Mouse (Mus musculus) cerebellum, postnatal 10 days (tissue): ENCODE data around the gene Surf1.

Experiments used
- DNase-seq, 2 experiments: peaks; one replicate each; pipeline ENCODE4 v3.0.0; 2021; ENCODE audit warnings: mixed read lengths in 2 of 2

The Surf1 gene

DNA sequence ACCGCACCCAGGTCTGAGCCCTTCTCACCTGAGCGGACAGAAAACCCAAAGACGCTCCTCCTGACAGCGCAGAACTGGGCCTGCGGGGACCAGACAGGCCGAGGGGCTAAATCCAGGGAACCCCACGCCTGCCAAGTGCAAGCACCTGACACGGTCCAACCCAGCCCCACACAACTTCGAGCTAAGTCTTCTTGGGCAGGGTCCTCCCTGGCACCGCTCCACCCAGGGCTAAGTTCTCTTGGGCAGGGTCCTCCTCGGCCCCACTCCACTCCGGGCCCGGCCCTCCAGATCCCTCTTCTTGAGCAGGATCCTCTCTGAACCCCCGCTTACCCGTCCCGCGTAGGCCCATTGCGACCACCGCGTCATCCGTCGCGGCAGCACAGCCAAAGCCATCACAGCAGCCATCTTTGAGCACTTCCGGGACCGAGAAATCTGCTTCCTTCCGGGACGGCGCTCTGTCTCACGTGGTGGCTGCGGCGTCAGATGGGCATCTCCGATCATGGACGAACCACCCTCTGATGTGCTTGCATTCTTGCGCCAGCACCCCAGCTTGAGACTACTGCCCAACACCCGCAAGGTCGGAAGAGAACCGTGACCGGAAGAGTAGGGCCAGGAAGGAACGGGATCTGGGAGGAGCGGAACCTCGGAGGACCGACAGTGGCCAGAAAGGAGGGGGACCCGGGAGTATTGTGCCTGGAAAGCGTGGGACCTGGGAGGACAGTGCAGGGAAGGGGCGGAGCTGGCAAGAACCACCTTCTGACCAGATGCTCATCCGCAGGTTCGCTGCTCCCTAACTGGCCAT is at the start of gene Surf1, which contains the start of gene Surf2:
Surf1 (minus strand) TSS at position 604 of the 802 bp plus-strand sequence.
Surf2 (plus strand) TSS at position 441 of the 802 bp plus-strand sequence.
- DNase-seq, result peak; percentile 90

DNA sequence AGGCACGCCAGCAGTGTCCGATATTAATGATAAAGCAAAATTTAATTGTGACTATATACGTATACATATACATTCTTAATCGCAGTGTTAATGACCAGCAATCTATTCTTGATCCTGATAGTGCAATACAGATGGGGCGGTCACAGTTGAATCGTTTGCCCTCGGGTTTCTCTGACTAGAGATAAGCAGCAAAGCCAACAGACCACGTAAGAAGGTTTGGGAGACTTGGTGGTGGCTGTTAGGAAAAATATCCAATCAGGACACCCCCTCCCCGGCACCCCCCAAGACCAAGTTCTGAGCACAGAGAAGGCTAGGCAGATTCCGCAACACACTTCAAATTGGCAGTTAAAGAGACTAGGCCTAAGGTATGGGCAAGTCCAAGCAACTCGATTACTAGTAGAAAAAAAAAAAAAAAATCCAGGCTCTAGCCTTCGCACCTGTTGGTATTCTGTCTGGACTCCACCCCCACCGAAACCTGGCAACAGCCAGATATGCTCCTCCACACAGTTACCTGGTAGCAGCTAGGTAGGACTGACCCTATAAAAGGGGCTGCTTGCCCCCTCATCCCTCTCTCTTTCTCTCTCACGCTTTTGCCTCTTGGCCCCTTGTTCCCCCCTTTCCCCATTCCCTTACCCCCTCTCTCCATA is 48.5 kb upstream of the Surf1 start:
- DNase-seq, result peak in 1 of 2 experiments; percentile 29

DNA sequence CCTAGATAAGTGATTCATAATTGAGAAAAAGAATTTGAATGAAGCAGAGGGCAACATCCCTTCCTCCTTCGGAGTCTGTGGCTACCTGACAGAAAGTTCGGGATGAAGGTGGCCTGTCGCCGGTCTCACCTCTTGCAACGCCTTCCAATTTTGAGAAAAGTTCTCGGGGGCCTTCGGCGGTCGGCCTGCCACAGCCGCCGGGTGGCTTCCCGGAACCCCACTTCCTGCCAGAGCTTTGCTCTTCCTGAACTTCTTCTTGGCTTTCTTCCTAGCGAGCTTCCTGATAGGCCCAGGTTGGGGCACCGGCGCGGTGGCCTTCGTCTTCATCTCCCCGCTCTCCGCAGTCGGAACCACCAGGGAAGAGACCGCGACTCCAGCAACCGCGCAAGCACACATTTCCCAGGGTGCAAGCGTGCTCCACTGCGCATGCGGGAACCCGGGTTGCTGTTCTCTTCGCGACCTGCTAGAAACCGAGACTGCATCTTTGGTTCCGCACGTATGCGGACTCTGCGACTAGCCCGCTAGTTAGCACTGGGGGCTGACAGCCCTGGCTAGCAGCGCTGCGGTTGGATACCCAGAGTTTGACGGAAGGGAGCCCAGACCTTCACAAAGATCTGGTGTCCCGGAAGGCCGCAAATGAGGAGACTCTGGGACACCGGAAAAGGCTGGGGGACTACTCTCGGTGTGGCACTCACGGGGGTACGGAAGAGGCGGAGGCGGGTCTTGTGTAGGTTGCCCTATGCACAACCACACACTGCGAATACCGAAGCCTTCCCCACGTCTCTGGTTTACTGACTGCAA is 47.8 kb upstream of the Surf1 start, which contains the start of gene Rexo4:
Rexo4 (minus strand) TSS at position 464 of the 801 bp plus-strand sequence.
- peak; percentile 96 to 97 for DNase-seq

- peak; percentile 47 to 53 for DNase-seq
Observed at GRCm38 (mm10) chr2:26960756-26961155, 44.4 kb upstream of the Surf1 start.

DNA sequence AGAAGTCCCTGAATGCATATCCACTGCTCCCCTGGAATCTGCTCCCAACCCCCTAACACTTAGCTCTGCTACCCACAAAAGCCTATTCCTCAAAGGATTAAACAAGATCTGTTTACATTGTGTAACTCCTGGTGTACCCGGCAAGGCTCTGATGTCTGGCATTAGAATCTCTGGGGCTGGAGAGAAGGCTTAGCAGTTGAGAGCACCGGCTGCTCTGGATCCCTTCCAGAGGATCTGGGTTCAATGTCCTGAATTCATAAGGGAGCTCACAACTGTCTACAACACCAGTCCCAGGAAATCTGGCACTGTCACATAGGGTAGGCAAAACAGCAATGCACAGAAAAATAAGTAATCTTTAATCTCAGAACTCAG is 41.1 kb upstream of the Surf1 start:
- no peak for DNase-seq

DNA sequence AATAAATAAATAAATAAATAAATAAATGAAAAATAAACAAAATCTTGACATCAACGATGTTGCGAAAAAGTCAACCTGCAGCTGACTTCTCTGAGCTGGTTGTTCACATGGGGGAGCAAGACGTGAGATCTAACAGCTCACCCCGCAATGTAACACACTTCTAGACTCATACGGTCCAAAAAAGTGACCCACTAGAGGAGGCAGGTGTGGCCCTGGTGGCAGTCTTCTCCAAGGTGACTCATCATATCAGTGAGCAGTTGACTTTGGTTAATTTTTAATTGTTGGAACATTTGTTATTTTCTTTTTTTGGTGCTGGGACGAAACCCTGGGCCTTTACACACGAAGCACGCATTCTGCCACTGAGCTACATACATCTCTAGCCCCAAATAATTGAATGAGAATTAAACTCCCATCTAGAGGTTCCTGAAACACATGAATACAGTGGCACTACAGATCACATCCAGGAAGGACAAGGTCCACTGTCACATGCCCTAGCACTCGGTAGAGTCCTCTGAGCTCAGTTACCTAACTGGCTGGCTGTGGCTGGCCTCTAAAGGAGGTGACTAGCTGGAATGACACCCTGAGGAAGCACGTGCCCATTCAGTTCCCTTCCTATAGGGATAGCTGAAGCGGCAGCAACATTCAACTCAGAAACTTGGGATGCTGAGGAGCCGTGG is 40.6 kb upstream of the Surf1 start:
- DNase-seq, result no peak

DNA sequence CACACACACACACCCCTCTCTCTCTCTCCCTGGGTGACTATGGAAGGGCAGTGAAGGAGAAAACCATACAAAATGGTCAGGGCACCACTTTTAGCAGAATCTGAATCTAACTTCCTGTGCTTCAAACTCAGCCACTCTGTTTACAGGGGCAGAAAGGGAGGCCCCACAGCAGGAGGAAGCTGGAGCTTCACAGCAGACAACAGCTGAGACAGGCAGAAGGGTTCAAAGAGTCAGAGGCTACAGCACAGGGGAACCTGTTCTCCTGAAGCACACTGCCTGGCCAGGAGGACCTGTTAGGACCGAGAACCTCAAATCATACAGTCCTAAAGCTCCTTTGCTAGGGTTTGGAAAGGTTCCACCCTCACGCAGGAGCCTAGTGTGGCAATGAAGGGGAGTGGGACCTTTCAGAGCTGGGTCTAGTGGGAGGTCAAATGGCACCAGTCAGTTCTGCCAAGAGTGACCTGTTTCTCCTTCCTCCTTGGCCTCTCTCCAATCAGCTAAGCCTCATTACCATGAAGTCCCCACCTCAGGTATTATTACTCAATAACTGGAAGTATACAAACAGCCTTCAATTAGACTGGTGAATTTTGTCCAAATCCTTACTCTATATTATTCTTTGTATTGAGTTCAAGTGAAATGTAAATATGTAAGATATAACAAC is 38.5 kb upstream of the Surf1 start:
- DNase-seq, result no peak

DNA sequence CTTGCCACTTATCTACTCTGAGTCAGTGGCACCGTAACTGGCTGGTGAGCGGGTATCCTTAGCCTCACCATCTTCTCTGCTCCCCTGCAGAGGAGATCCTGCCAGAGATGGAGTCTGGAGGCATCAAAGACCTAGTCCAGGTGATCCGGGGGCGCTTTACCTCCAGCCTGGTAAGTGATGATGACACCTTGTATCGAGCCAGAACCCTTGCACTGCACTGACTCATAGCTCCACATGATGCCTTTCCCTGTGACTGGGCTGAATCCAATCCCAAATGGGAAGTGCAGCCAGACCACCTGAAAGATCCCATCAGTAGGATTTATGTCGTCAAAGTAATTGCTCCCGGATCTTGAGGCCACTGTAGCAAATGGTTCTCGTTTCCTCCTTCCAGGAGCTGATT is 36.5 kb upstream of the Surf1 start:
- DNase-seq, result no peak

- no peak for DNase-seq
Observed at GRCm38 (mm10) chr2:26952193-26952592, 35.9 kb upstream of the Surf1 start.

- DNase-seq, result peak in 1 of 2 experiments; percentile 32
Observed at GRCm38 (mm10) chr2:26951346-26951905, 35.1 kb upstream of the Surf1 start.

- DNase-seq, result peak; percentile 55 to 63
Observed at GRCm38 (mm10) chr2:26950411-26950810, 34.1 kb upstream of the Surf1 start.

- DNase-seq, result no peak
Observed at GRCm38 (mm10) chr2:26943253-26943652, 26.9 kb upstream of the Surf1 start.

- no peak for DNase-seq
Observed at GRCm38 (mm10) chr2:26941539-26941938, 25.2 kb upstream of the Surf1 start.

GRCm38 (mm10) chr2:26936425-26936824 is 20.1 kb upstream of the Surf1 start:
- DNase-seq, result no peak

- no peak for DNase-seq
Observed at GRCm38 (mm10) chr2:26935286-26935685, 19.0 kb upstream of the Surf1 start.

- peak; percentile 96 to 97 for DNase-seq
Observed at GRCm38 (mm10) chr2:26933304-26934055, 17.1 kb upstream of the Surf1 start, which contains the start of the genes Surf4 and Stkld1. TSS of gene Surf4 (minus strand) at chr2:26933928. TSS of gene Stkld1 (plus strand) at chr2:26934047.

GRCm38 (mm10) chr2:26932473-26933303 is 16.4 kb upstream of the Surf1 start:
- peak; percentile 70 for DNase-seq

GRCm38 (mm10) chr2:26930390-26930789 is 14.1 kb upstream of the Surf1 start:
- DNase-seq, result peak; percentile 82 to 89

GRCm38 (mm10) chr2:26927745-26928476 is 11.6 kb upstream of the Surf1 start:
- no peak for DNase-seq
